Mouse (Mus musculus) heart, adult 2 months (tissue): Measurements from ENCODE around the gene D430042O09Rik.

Experiments
- CTCF ChIP-seq: fragments of 200-600 bp; IDR thresholded peaks from 2 replicates; pipeline ENCODE4 v1.8.1; 2022; ENCODE audit warnings: antibody characterized with exemption, mild to moderate bottlenecking, moderate library complexity
- POLR2A ChIP-seq: fragments of 200-500 bp; IDR thresholded peaks from 2 replicates; pipeline ENCODE4 v1.6.1; 2011; ENCODE audit warnings: mild to moderate bottlenecking, low read depth, low read length, control low read depth; ENCODE audit not compliant: insufficient read depth

DNA sequence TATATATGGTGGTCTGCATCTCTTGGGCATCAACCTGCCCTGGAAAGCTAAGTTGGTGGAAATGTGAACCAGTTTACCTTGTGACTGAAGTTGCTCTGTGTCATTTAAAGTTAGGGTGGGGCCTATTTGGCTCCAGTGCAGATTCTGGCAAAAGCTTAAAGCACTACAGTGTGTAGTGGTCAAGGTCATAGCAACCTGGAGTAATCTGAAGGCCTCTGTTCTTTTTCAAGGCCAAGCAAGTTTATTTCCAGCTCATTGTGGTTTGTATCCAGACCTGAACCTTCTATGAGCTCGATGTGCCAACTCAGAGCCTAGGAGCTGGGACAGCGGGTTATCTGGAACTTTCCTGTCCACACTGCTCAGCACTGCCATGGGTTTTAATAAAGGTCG is 45.6 kb downstream of the D430042O09Rik start:
- TF ChIP-seq CTCF (no peak), POLR2A (no peak)
